Mouse (Mus musculus): ENCODE results near the gene Srsf10.

The Srsf10 gene

GRCm38 (mm10) chr4:135883881-135884516, 28.5 kb downstream of the Srsf10 start:
- DNase-seq (ENCODE audit: low spot score in 2 of 2), result no peak

- no peak for DNase-seq (ENCODE audit: low spot score in 2 of 2)
These were observed 29.0 kb downstream of the Srsf10 start for GRCm38 (mm10) chr4:135884531-135884930.

- DNase-seq (ENCODE audit: low spot score in 2 of 2), result no peak
These were observed 30.1 kb downstream of the Srsf10 start for GRCm38 (mm10) chr4:135885676-135886075.

GRCm38 (mm10) chr4:135886184-135886583, 30.6 kb downstream of the Srsf10 start:
- no peak for DNase-seq (ENCODE audit: low spot score in 2 of 2)

- DNase-seq (ENCODE audit: low spot score in 2 of 2), result no peak
These were observed 33.0 kb downstream of the Srsf10 start for GRCm38 (mm10) chr4:135888448-135889057.

- no peak for DNase-seq (ENCODE audit: low spot score in 2 of 2)
These were observed 33.8 kb downstream of the Srsf10 start for GRCm38 (mm10) chr4:135889146-135889883.

- peak in 1 of 2 experiments; percentile 49 for DNase-seq (ENCODE audit: low spot score in 2 of 2)
These were observed 34.3 kb downstream of the Srsf10 start for GRCm38 (mm10) chr4:135889884-135890283.

GRCm38 (mm10) chr4:135891539-135891938, 36.0 kb downstream of the Srsf10 start:
- DNase-seq (ENCODE audit: low spot score in 2 of 2), result no peak

GRCm38 (mm10) chr4:135892884-135893283, 37.3 kb downstream of the Srsf10 start:
- DNase-seq (ENCODE audit: low spot score in 2 of 2), result no peak

- DNase-seq (ENCODE audit: low spot score in 2 of 2), result no peak
These were observed 39.6 kb downstream of the Srsf10 start, which contains the start of gene Cnr2 for GRCm38 (mm10) chr4:135895071-135895571. Cnr2 (plus strand) TSS chr4:135895394.

- DNase-seq (ENCODE audit: low spot score in 2 of 2), result no peak
These were observed 40.6 kb downstream of the Srsf10 start for GRCm38 (mm10) chr4:135896157-135896556.

- DNase-seq (ENCODE audit: low spot score in 2 of 2), result no peak
These were observed 43.0 kb downstream of the Srsf10 start for GRCm38 (mm10) chr4:135898380-135899049.

- DNase-seq (ENCODE audit: low spot score in 2 of 2), result no peak
These were observed 43.5 kb downstream of the Srsf10 start for GRCm38 (mm10) chr4:135899050-135899448.

- no peak for DNase-seq (ENCODE audit: low spot score in 2 of 2)
These were observed 44.5 kb downstream of the Srsf10 start for GRCm38 (mm10) chr4:135900008-135900407.

- no peak for DNase-seq (ENCODE audit: low spot score in 2 of 2)
These were observed 47.2 kb downstream of the Srsf10 start for GRCm38 (mm10) chr4:135902606-135903242.

- DNase-seq (ENCODE audit: low spot score in 2 of 2), result no peak
These were observed 49.3 kb downstream of the Srsf10 start for GRCm38 (mm10) chr4:135904810-135905209.

GRCm38 (mm10) chr4:135906633-135907032, 51.1 kb downstream of the Srsf10 start:
- DNase-seq (ENCODE audit: low spot score in 2 of 2), result no peak

- no peak for DNase-seq (ENCODE audit: low spot score in 2 of 2)
These were observed 53.9 kb downstream of the Srsf10 start for GRCm38 (mm10) chr4:135909326-135910066.

GRCm38 (mm10) chr4:135911531-135911930, 56.0 kb downstream of the Srsf10 start:
- DNase-seq (ENCODE audit: low spot score in 2 of 2), result no peak

- DNase-seq (ENCODE audit: low spot score in 2 of 2), result no peak
These were observed 56.6 kb downstream of the Srsf10 start for GRCm38 (mm10) chr4:135912164-135912563.

- DNase-seq (ENCODE audit: low spot score in 2 of 2), result no peak
These were observed 57.3 kb downstream of the Srsf10 start for GRCm38 (mm10) chr4:135912835-135913234.
